Mouse (Mus musculus) G1E (cell line): Measurements from ENCODE around the gene Kifc1. TPM values are rescaled to one million over a fixed set of nuclear protein-coding genes. Genes with fewer than 3 reads are reported as not detected.

Experiments
- ATAC-seq: 2 replicates; pipeline ENCODE4 v1.8.0; 2016; ENCODE audit warnings: mild to moderate bottlenecking; ENCODE audit not compliant: insufficient number of reproducible peaks, poor library complexity, low FRiP score, severe bottlenecking; ENCODE audit errors: extremely low read depth
- DNase-seq: peaks from one replicate; pipeline ENCODE4 v3.0.0; 2012; ENCODE audit warnings: low spot score
- H3K27me3 ChIP-seq: 2 replicates; pipeline ENCODE4 v1.6.1; 2012; ENCODE audit warnings: mild to moderate bottlenecking, low read length, inconsistent platforms; ENCODE audit not compliant: insufficient read depth
- H3K36me3 ChIP-seq: replicated peaks from 2 replicates; pipeline ENCODE3; 2012; ENCODE audit warnings: mild to moderate bottlenecking, inconsistent platforms
- H3K4me1 ChIP-seq: 2 replicates; pipeline ENCODE4 v1.6.1; 2012; ENCODE audit warnings: low read depth, low read length, inconsistent platforms, mixed read lengths; ENCODE audit not compliant: insufficient read depth
- H3K4me3 ChIP-seq: 2 replicates; pipeline ENCODE4 v1.5.1; 2012; ENCODE audit warnings: low read depth, mild to moderate bottlenecking, inconsistent platforms, low read length, moderate library complexity, mixed read lengths
- H3K9me3 ChIP-seq: replicated peaks from 2 replicates; pipeline ENCODE4 v1.6.1; 2012; ENCODE audit warnings: inconsistent platforms
- CTCF ChIP-seq: IDR thresholded peaks from 2 replicates; pipeline ENCODE4 v1.5.1; 2012; ENCODE audit warnings: low read depth, low read length, inconsistent platforms, mixed read lengths
- GATA1 ChIP-seq: IDR thresholded peaks from 2 replicates; pipeline ENCODE4 v1.6.1; 2012; ENCODE audit warnings: borderline replicate concordance, low read length, inconsistent platforms, mixed read lengths
- GATA2 ChIP-seq: IDR thresholded peaks from 2 replicates; pipeline ENCODE4 v1.6.1; 2012; ENCODE audit warnings: low read depth, low read length, inconsistent platforms, borderline replicate concordance
- POLR2AphosphoS5 ChIP-seq: IDR thresholded peaks from 2 replicates; pipeline ENCODE4 v1.6.1; 2012; ENCODE audit warnings: low read depth, low read length, inconsistent platforms; ENCODE audit not compliant: insufficient replicate concordance
- TAL1 ChIP-seq: conservative IDR thresholded peaks from 2 replicates; pipeline ENCODE4 v1.6.1; 2012; ENCODE audit warnings: low read depth, low read length, inconsistent platforms, mixed read lengths
- polyA plus RNA-seq: library from polyadenylated mRNA; stranded (reverse); fragments of >175 nt; gene quantifications from 2 replicates; pipeline ENCODE4 v1.2.3, GENCODE M21; 2012
- total RNA-seq, 2 experiments: library from RNA; stranded (forward) in 1 of 2; stranded (reverse) in 1 of 2; fragments of 200-1000 nt in 1 of 2; fragments of >200 nt in 1 of 2; fragmentation: Nextera tagmentation in 1 of 2; gene quantifications; 2 replicates each; pipeline ENCODE4 v1.2.3; 2014 to 2017

Kifc1 gene
- total and polyA plus RNA-seq, 3 experiments = 33.7 to 76.6 (median 58.2) TPM

- Histone ChIP-seq H3K4me1 (peaks cover 79% of the 10 kb centered on the region), H3K27me3 (no peaks in the 10 kb centered on the region)
- peak; percentile 48 for DNase-seq
These were observed 28.1 kb upstream of the Kifc1 start for GRCm38 (mm10) chr17:33918293-33919203.

GRCm38 (mm10) chr17:33917656-33918292, 27.3 kb upstream of the Kifc1 start:
- DNase-seq = no peak
- H3K27me3 ChIP-seq = no peaks in the 10 kb centered on the region
- peak overlapping the region; percentile 92; the same call in 1 of the 2 replicates for H3K4me3 ChIP-seq
- TF ChIP-seq POLR2AphosphoS5 = no peak
- no peak for TF ChIP-seq GATA1
- TF ChIP-seq CTCF = no peak
- TF ChIP-seq TAL1 = no peak
- TF ChIP-seq GATA2 = no peak
- H3K9me3 ChIP-seq = peaks cover 19% of the 10 kb centered on the region
- H3K36me3 ChIP-seq = peaks cover 66% of the 10 kb centered on the region
- H3K4me1 ChIP-seq = peaks cover 83% of the 10 kb centered on the region
- no peak for ATAC-seq

More at GRCm38 (mm10) chr17:33918293-33919203, 28.1 kb upstream of the Kifc1 start:
- Histone ChIP-seq H3K9me3 (peaks cover 19% of the 10 kb centered on the region), H3K36me3 (peaks cover 64% of the 10 kb centered on the region), H3K4me3 (peak overlapping the region; percentile 92)
- no peak for TF ChIP-seq POLR2AphosphoS5
- TF ChIP-seq TAL1 = no peak
- no peak for TF ChIP-seq GATA2
- TF ChIP-seq CTCF = no peak
- no peak for TF ChIP-seq GATA1
- no peak for ATAC-seq

GRCm38 (mm10) chr17:33916847-33917655, 26.6 kb upstream of the Kifc1 start:
- peaks cover 84% of the 10 kb centered on the region for H3K4me1 ChIP-seq

GRCm38 (mm10) chr17:33916294-33916693, 25.8 kb upstream of the Kifc1 start:
- Histone ChIP-seq H3K4me1 (peaks cover 85% of the 10 kb centered on the region), H3K36me3 (peaks cover 67% of the 10 kb centered on the region), H3K9me3 (peaks cover 19% of the 10 kb centered on the region), H3K4me3 (peak overlapping the region; percentile 70), H3K27me3 (no peaks in the 10 kb centered on the region)
- TF ChIP-seq GATA1 = no peak
- no peak for TF ChIP-seq GATA2
- TF ChIP-seq CTCF = no peak
- no peak for TF ChIP-seq TAL1
- TF ChIP-seq POLR2AphosphoS5 = no peak
- DNase-seq = peak; percentile 73
- no peak for ATAC-seq

More at GRCm38 (mm10) chr17:33916847-33917655, 26.6 kb upstream of the Kifc1 start:
- Histone ChIP-seq H3K36me3 (peaks cover 67% of the 10 kb centered on the region), H3K27me3 (no peaks in the 10 kb centered on the region), H3K9me3 (peaks cover 19% of the 10 kb centered on the region), H3K4me3 (peak overlapping the region; percentile 70)
- ATAC-seq (no peak), DNase-seq (no peak)
- TF ChIP-seq TAL1 (no peak), POLR2AphosphoS5 (no peak)

- Histone ChIP-seq H3K4me1 (peaks cover 85% of the 10 kb centered on the region), H3K27me3 (no peaks in the 10 kb centered on the region), H3K36me3 (peaks cover 67% of the 10 kb centered on the region), H3K9me3 (peaks cover 19% of the 10 kb centered on the region), H3K4me3 (peak within 1 kb of the TSS; percentile 70)
- DNase-seq = peak; percentile 95
- peak; percentile 71 for ATAC-seq
- TF ChIP-seq CTCF (no peak), TAL1 (no peak), POLR2AphosphoS5 (no peak), GATA1 (no peak), GATA2 (no peak)
These were observed 25.3 kb upstream of the Kifc1 start, which contains the start of the genes Tapbp and Zbtb22 for GRCm38 (mm10) chr17:33915671-33916250. Gene Tapbp (plus strand): TSS chr17:33915899. Gene Zbtb22 (plus strand): TSS chr17:33915904.
